Mouse (Mus musculus): Measurements from ENCODE around the gene Dnajb7.
"Not testable (repeated sequence)": the region's sequence is repeated elsewhere in the genome, so short reads cannot be mapped to it uniquely, and the experiment has no call there.

The Dnajb7 gene

GRCm38 (mm10) chr15:81408199-81408598, at the start of gene Dnajb7:
Dnajb7 (minus strand) TSS chr15:81408299.
- DNase-seq (ENCODE audit: extremely low read depth, low read depth): no peak

GRCm38 (mm10) chr15:81448463-81448862, 40.4 kb upstream of the Dnajb7 start:
- DNase-seq (ENCODE audit: extremely low read depth, low read depth): peak; percentile 46

- DNase-seq (ENCODE audit: extremely low read depth, low read depth): no peak
These were observed 31.1 kb upstream of the Dnajb7 start for GRCm38 (mm10) chr15:81439236-81439635.

DNA sequence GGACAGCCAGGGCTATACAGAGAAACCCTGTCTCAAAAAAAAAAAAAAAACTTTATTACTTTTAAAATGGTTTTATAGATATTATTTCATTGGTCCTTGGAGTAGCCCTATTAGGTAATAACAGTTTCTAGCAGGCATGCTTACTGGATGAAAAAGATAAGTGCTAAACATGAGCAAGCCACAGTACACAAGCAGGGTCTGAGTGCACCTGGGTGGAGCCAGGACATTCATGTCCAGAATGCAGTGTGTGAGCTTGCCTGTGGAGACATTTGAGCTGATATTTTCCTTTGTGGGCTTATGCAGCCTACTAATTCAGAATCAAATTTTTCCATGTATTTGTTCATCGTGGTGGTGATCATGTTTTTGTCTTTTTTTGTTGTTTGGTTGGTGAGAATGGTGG, 30.2 kb upstream of the Dnajb7 start:
- DNase-seq (ENCODE audit: extremely low read depth, low read depth): no peak

GRCm38 (mm10) chr15:81431195-81431594, 23.1 kb upstream of the Dnajb7 start:
- DNase-seq (ENCODE audit: extremely low read depth, low read depth): no peak

- no peak for DNase-seq (ENCODE audit: extremely low read depth, low read depth)
These were observed 19.8 kb upstream of the Dnajb7 start for GRCm38 (mm10) chr15:81427947-81428346.

- no peak for DNase-seq (ENCODE audit: extremely low read depth, low read depth)
These were observed 17.2 kb upstream of the Dnajb7 start for GRCm38 (mm10) chr15:81425311-81425710.

DNA sequence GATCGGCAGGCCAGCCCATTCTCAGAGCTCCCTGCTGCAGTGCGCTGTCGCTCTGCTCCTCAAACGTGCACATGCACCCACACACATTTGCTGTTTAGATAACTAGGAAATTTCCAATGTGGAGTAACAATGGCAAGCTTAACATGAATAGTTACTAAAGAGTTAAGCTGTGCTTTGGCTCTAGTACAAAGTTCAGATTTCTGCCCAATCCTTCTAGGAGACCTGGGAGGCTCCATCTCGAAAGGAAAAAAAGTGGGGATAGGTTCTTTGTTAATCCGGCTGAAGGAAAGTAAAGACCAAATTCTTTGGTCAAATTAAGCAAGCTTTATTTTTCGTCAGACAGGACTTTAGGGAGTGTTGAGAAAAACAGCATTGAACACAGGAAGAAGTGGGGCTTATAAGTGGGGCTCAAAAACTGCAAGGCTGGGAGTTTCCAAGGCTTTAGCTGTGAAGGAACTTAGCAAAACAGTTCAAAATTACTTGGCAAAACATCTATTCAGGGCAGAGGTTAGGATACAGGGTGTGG, 14.1 kb upstream of the Dnajb7 start:
- DNase-seq (ENCODE audit: extremely low read depth, low read depth): no peak

DNA sequence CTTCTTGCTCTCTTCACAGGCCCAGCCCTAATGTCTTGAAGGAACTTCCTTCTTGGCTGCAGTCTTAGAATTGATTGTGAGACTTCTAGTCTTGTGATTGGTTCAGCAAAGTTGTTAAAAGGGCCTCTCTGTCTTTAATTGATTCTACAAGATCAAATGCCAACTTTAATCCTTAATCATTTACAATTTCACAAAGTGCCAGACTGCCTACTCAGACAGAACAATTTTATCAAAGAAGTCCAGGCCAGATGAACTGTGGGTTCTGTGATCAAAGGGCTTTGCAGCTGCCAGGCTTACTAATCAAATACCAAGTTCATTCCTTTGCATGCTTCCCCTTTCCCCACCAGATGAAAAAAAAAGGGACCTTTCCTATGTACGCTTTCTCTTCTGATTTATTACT, 13.4 kb upstream of the Dnajb7 start:
- DNase-seq (ENCODE audit: extremely low read depth, low read depth): no peak

- no peak for DNase-seq (ENCODE audit: extremely low read depth, low read depth)
These were observed 10.0 kb upstream of the Dnajb7 start for GRCm38 (mm10) chr15:81418065-81418464.

DNA sequence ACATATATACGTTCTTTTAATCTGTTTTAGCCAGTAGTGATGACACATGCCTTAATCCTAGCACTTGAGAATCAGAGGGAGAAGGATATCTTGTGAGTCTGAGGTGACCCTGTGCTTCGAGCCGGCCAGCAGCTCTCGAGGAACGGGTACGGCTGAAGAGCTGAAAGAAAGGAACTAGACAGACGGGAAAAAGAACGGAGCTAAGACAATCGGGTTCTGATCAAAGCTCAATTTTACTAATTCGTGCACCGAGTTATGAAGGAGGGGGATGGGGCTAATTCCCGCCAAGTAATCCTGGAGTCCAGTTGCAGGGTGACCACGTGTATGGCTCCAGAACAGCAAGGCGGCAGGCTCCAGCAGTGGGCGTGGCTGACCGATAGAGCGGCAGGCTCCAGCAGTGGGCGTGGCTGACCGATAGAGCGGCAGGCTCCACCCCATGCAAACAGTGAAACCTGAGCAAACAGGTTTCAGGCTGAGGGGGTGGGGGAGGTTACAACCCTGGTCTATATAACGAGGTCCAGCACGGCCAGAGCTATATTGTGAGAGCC, 8.7 kb upstream of the Dnajb7 start:
- DNase-seq (ENCODE audit: extremely low read depth, low read depth): not testable (repeated sequence)

GRCm38 (mm10) chr15:81405008-81405407, 3.1 kb downstream of the Dnajb7 start:
- DNase-seq (ENCODE audit: extremely low read depth, low read depth): no peak

DNA sequence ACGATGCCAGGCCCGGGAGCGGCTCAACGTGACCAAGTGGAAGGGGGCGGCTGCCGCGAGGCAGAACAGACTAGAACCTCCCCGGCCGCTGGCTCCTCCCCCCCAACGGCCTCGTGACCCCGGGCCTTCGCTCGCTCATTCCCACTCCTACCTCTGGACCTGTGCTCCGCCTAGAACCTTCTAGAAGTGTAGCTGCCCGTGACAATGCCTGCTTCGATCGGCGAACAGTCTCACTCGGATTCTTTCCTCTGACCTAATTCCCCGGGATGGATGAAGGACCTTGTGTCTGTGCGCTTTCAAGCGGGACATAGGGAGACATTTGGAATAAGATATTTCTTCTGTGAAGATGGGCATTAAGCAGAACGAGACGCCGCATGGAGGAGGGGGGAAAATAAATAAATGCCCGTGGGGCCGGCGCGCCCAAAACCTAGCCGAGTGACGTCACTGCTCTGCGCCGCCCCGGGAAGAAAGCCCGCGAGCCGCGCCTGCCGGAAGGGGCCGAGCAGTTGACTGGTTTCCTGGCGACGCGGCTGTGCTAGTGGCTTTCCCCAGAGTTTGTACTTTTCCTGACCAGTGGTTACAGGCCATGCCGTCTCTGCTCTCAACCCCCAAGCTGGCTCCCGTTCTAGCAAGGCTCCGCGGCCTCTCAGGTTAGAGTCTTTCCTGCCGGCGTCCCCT, 8.3 kb downstream of the Dnajb7 start, which contains the start of the genes St13 and Xpnpep3:
TSS of gene St13 (minus strand) at position 440 of the 678 bp plus-strand sequence.
TSS of gene Xpnpep3 (plus strand) at position 501 of the 678 bp plus-strand sequence.
- DNase-seq (ENCODE audit: extremely low read depth, low read depth): peak; percentile 93

DNA sequence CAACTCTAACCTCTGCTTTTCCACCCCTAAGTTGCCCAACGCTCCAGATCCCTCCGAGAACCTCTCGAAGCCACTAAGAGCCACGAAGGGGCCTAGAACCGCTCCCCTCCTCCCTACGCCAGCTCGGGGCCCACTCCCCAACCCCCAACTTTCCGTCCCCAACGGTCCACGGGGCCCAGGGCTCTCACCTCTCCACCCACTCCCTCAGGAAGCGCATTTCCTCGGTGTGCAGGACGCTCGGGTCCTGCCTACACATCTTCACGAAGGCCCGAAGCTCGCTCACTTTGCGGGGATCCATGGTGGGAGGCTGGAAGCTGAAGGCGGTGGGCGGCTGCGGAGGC, 8.8 kb downstream of the Dnajb7 start:
- no peak for DNase-seq (ENCODE audit: extremely low read depth, low read depth)

DNA sequence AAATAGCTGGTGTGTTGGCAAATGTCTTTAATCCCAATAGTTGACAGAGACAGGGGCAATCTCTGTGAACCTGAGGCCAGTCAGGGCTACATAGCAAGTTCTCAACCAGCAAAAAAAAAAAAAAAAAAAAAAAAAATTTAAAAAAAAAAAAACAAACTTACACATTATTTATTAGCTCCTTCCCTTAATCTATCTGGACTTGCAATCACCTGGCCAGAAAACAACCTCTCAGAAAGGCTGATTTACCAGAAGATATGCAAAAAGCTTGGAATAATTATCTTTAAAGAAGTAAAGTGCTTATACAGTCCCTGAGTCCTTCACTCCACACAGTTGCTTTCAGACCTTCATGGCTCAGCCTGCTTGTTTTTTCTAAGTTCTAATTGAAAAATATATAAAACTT, 9.9 kb downstream of the Dnajb7 start:
- DNase-seq (ENCODE audit: extremely low read depth, low read depth): no peak

- DNase-seq (ENCODE audit: extremely low read depth, low read depth): no peak
These were observed 13.7 kb downstream of the Dnajb7 start for GRCm38 (mm10) chr15:81394211-81394915.

DNA sequence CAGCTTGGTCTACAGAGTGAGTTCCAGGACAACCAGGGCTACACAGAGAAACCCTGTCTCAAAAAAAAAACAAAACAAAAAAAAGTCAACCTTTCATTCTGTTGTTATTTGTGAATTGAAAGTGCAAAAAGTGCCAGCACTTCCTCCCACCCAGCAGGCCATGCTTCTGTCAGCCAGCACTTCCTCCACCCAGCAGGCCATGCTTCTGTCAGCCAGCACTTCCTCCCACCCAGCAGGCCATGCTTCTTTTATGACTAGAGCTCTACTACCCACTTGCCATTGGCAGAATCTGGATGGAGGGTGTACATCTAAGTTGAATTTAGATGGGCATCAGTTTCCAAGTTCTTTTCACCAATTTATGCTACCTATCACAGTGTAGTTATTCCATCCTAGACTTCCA, 15.1 kb downstream of the Dnajb7 start:
- DNase-seq (ENCODE audit: extremely low read depth, low read depth): peak; percentile 51

DNA sequence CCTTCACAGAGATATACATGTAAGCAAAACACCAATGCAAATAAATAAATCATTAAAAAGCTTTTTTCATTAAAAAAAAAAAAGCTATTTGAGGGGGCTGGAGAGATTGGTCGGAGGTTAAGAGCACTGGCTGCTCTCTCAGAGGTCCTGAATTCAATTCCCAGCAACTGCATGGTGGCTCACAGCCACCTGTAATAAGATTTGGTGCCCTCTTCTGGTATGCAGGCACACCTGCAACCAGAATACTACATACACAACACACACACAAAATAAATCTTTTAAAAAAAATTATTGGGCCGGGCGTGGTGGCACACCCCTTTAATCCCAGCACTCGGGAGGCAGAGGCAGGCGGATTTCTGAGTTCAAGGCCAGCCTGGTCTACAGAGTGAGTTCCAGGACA, 21.8 kb downstream of the Dnajb7 start:
- peak; percentile 6 for DNase-seq (ENCODE audit: extremely low read depth, low read depth)

- DNase-seq (ENCODE audit: extremely low read depth, low read depth): no peak
These were observed 29.3 kb downstream of the Dnajb7 start for GRCm38 (mm10) chr15:81378845-81379244.

- no peak for DNase-seq (ENCODE audit: extremely low read depth, low read depth)
These were observed 33.5 kb downstream of the Dnajb7 start for GRCm38 (mm10) chr15:81374621-81375020.

DNA sequence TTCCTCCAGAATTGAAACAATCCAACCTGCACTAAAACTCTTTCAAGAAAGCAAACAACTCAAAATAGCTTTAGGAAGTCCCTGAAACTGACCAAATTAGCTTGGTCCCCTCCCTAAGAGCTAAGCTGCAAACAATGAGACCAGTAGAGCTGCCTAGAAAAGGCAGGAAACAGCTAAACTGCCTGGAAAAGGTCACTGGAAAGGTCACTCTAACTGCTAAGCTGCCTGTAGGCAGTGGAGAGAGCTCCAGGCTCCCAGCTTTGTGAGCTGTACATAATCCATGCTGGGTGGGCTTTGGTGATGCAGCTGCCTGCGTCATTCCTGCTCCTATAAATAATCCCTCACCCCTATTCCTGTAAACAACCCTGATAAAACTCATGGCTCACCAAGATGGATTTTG, 37.7 kb downstream of the Dnajb7 start:
- DNase-seq (ENCODE audit: extremely low read depth, low read depth): no peak

DNA sequence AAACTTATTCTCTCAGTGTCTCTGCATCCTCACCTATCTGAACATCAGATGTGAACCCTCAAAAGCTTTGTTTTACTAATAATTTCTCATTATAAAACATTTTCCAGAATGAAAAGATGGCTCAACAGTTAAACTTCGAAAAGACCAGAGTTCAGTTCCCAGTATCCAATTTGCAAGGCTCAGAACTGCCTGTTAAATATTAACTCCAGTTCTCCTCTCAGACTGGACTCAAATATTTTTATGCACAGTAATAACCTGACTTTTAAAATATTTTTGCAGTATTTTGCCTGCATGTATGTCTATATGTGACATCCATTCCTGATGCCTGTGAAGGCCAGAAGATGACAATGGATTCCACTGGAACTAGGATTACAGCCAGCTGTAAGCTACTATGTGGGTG, 39.5 kb downstream of the Dnajb7 start:
- no peak for DNase-seq (ENCODE audit: extremely low read depth, low read depth)
